Mouse (Mus musculus) c-Kit-negative CD71-positive TER-119-positive erythroid progenitor cells, embryonic 14.5 days (primary cell): ENCODE results near the gene Nfia.

Experiments
- DNase-seq: peaks from one replicate; pipeline ENCODE4 v3.0.0-alpha.2; 2013; ENCODE audit warnings: low read depth, low spot score

Nfia gene

DNA sequence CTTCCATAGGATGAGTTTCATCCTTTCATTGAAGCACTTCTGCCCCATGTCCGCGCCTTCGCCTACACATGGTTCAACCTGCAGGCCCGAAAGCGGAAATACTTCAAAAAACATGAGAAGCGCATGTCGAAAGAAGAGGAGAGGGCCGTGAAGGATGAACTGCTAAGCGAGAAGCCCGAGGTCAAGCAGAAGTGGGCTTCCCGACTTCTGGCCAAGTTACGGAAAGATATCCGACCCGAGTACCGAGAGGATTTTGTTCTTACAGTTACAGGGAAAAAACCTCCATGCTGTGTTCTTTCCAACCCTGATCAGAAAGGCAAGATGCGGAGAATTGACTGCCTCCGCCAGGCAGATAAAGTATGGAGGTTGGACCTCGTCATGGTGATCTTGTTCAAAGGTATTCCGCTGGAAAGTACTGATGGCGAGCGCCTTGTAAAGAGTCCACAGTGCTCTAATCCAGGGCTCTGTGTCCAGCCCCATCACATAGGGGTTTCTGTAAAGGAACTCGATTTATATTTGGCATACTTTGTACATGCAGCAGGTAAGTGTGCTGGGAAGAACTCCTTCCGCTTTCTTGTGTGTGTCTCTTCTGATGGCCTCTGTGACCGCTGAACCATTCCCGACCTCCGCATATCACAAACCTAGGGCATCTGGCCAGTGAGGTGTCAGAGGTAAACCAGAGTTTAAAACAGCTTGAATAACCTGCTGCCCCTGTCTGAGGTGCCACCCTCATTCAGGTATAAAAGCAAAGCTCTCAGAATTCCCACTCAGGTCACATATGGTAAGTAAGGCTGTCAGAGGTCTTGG, 10.7 kb downstream of the Nfia start:
- no peak for DNase-seq

DNA sequence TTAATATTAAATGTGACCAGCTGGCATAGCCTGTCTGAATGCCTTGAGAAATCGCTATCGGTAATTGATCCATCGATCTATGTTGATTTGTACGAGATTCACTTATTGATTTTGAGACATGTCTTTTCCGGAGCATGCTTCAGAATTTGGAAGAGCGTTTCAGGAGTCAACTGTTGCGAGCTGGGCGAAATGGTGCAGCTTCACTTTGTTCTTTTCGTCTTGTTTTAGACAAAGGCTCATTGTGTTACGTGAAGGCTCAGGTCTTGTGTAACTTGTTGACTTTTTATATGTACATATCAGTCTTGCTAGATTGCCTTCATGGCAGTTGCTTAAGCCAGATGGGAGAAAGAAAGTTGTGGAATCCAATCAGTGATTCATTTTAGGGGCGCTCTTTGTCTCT, 11.7 kb downstream of the Nfia start:
- DNase-seq: no peak

DNA sequence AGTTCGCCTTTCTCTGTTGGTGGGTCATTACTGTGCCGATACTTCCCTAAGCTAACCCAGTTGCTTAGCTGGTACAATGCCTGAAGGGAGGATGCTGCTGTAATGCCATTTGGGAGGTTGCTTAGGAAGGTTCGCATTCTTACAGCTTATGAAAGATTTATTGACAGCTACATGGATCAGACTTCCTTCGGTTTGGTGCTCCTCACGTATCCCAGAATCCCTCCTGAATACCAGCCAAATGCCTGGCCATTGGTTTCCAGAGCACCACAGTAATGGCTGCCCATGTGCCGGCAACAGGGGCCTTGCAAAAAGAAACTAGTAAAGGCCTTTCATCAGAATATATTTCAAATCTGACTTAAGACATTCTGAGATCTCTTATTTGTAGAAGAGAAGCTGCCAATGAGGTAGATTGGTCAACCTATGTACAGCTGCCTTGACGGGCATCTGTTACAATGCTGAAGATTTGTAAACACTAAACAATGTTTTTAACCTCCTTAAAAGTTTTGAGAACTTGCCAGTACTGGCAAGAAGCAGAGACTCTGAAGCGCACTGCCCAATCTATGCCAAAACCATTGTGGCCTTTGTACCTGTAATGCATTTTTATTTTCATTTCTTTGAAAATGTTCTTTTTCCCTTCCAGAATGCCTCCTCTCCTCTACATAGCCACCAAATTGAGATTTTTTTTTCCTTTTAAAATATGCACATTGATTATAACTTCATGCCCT, 13.2 kb downstream of the Nfia start:
- DNase-seq: no peak

DNA sequence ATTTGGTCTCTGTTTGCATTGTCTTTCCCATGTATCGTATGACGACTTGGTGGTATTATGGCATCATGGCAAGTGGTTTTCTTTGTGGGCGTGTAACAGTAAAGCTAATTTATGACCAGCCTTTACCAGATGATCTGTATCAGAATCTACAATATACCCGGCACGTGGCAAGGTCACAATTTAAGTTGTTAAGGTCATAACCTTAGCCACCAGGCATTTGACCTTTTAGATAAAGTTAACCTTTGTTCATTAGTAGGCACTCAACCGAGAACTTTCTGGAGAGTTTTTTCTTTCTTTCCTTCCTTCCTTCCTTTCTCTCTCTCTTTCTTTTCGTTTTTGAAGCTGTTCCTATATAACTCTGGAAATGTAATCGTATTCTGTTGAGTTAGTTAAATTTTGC, 14.0 kb downstream of the Nfia start:
- DNase-seq: no peak

DNA sequence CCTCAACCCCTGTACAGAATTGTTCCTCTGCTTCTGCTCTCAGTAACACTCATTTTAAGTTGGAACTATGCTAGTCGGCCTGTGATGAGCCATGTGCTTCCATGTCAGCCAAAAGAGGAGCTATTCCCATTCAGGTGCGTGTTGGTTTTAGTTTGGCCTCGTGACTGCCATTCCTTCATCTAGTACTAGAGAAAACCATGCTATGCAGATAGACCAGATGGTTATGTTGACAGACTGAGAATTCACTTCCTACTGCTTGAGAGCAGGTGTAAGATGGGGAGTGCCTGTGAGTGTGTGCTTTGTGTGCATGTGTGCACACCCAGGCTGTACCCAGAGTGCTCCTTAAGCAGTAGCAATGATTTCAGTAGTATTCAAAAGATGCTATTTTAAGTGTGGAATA, 15.0 kb downstream of the Nfia start:
- DNase-seq: no peak

DNA sequence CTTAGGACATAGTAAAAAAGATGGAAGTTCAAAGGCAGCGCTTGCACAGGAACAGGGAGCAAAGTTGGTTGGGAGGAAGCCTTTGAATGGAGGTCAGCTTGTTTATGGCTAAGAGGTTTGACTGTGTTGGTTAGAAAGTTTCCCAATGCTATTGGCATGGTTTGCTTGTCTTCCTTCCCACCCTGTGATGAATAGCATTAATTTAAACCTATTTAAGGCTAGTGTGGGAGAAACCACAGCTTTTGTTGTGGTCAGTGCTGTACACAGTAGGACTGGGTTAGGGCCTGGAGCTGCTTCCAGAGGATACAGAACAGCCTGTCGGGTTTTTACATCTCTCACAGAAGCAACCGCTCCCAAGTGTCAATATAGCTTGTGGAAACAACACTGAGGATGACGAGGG, 16.0 kb downstream of the Nfia start:
- no peak for DNase-seq

DNA sequence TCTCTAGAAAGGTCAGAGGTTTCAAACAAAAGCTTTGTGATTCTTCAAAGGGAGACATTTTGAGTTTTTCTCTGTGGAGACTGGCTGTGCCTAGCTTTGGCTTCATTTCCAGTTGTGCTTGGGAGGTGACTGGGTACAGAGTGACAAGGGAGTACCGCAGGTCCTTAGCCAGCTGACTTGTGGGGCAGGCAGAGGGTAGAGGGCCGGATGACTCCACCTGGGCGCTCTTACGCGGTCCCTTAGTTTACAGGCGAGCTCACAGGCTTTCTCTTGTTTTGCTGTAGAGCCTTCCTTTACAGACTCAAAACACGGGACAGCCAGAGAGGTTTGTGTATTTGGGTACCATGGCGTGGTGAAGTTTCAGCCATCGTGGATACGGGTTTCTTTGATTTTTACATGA, 21.4 kb downstream of the Nfia start:
- no peak for DNase-seq

DNA sequence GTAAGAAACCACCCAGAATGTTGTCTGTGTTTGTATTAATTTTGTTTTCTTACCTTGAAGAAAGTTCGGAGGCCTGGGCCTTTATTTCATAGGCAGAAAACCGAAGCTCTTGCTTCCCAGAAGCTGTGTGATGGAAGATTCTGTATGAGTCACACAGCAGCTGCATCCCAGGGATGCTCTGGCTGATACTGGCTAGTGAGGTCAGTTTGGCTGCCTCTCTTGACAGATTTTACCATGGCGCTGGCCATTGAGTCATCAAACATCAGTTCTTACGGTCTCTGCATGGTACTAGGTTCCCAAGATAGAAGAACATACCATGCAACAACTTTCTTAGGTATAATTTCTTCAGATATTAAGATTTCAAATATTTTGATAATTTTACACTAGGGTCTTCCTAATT, 22.3 kb downstream of the Nfia start:
- no peak for DNase-seq

DNA sequence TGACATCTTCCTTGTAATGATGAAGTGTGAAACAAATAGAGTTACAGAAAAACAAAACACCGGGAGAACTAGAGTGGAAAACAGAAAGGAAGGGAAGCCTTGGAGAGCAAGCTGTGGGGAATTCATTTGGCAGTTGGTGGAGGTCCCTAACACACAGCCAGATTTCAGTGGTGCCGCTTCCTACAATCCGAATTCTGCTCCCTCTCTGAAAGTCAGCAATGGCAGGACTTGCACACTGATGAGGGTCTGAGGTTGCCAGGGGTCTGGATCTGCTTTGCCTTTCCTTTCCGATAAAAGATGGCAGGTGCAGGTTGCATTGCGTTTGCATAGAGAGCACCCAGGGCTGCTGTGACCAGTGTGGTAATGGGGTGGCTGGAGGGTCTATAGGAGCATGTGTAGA, 23.4 kb downstream of the Nfia start:
- DNase-seq: no peak

DNA sequence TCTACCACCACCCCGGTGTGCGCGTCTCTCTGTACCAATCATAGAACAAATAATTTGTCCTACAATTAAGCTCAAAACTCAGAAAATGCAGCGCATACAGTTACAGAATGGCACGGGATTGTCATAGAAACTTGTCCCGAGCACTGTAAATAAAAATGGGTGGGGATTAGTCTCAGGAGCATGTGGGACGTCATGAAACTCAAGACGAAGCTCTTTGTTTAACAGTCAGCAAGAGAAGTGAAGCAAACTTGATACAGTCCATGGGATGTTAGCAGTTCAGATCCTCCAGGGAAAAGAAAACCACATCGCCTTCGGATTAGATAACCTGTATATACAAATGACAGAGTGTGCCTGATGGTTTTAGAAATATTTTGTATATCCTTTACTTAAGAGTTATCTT, 24.0 kb downstream of the Nfia start:
- DNase-seq: no peak

DNA sequence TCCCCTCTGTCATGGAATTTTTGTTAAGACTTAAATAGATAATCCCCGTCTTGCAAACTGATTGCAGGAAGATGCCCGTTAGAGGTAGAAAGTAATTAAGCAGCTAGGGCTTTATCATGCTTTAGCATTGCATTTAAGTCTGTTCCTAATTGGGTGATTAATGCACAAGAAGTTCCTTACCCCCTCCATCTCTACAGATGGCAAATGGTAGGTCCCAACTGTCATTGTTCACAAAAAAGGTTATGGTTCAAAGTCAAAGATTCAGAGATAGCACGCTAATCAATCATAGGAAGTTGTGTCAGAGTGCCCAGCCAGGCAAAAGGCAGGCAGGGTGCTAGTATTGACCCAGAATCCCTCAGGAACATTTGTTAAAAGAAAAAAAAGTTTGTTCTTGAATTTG, 31.3 kb downstream of the Nfia start:
- no peak for DNase-seq

DNA sequence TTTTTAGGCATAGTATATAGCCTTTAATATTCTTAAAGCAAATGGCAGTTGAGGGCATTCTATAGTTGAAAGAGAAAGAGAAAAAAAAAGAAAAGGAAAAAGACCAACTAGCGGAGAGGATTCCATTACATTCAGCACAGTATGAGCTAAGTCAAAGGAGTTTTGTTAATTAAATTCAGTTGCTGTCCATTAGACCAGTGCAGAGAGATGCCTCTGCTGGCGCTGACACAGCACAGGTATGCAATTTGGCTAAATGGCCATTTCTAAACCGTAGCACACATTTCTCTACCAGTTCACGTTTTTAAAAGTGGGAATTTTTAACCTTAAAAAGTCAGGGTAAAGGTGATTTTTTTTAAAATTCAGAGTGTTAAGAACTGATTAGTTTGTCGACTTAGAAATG, 32.1 kb downstream of the Nfia start:
- DNase-seq: no peak

DNA sequence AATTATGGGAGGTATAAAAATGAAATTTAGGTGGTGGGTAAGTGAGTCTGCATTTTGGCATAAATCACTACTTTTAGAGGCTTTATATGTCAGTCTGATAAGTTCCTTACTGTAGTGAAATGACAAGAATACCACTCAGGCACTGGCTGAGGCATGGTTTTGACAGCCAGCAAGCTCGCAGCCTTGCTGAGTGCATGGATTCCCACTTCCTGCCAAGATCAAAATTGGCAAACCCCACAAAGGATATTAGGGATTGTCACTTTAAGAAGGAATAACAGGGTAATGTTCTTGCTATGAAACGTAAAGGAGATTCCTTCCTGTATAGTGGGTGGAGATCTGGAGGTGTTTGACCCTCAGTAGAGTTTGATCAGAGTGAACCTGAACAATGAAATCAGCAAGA, 32.7 kb downstream of the Nfia start:
- no peak for DNase-seq

DNA sequence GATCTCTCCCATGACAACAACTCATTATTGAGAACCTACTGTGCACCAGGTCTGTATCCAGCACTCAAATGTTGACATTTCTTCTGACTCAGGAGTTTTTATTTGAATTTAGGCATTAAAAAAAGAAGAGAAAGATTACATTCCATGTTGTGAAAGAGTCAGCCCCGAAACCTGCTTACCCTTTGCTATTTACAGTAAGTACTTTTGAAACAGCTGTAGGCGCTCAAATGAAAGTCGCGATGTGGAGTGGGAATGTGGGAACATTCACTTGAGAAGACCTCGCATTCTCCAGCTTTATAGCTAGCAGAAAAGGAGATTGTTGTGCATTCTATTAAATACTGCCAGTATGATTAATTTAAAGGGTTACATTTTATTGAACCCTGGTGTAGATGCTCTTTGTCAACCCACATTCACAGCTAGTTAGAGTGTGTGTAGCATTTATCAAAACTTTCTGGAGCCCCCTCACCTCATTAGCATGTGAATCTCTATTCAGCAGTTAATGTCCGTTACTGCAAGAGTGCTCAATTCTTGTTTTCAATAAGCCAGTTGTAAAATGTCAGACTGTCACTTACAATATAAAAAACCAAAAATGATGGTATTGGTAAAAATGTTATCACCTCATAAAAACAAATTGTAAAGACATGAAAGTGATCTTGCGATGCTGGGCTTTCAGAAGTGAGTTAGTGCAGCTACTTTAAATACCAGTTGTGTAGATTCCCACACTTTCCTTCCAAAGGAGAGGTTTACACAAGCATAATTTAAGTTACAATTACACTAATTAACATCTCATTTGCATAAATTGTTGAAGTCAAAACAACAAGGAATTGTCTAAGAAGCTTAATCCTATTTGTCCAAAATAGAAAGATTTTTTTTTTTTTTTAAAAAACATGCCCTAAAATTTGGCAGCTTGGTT, 33.6 kb downstream of the Nfia start:
- no peak for DNase-seq

DNA sequence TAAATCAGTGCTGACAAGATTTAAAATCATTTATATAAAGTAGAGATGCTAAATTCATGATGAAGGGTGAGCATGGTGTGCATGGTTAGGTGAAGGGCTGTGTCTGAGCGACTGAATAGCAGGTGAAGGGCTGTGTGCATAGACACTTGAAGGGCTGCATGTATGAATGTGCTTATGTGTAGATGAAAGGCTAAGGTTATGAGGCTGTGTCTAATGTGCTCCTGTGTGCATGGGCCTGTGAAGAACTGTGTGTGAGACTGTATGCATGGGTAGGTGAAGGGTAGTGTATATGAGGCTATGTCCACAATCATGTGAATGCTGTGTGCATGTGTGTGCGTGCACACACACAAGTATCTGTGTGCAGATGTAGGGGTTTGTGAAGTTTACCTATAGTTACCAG, 34.4 kb downstream of the Nfia start:
- DNase-seq: no peak

DNA sequence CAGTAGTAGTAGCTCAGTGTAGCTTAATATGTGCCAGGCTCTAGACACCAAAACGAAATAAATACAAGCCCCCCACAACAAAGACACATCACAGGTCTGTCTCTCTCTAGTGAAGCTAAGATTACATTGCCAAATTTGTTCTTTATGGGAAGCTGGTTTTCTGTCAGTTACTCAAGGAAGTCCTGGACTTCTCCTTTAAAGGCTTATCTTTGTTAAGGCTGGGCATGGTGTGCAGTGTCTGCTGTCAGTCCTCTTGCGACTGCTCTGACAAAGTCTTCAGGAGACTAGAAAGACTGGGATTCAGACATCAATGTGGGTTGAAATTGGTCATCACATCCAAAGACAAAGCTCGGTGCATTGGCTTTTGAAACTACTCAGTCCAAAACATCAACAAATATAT, 36.4 kb downstream of the Nfia start:
- no peak for DNase-seq

DNA sequence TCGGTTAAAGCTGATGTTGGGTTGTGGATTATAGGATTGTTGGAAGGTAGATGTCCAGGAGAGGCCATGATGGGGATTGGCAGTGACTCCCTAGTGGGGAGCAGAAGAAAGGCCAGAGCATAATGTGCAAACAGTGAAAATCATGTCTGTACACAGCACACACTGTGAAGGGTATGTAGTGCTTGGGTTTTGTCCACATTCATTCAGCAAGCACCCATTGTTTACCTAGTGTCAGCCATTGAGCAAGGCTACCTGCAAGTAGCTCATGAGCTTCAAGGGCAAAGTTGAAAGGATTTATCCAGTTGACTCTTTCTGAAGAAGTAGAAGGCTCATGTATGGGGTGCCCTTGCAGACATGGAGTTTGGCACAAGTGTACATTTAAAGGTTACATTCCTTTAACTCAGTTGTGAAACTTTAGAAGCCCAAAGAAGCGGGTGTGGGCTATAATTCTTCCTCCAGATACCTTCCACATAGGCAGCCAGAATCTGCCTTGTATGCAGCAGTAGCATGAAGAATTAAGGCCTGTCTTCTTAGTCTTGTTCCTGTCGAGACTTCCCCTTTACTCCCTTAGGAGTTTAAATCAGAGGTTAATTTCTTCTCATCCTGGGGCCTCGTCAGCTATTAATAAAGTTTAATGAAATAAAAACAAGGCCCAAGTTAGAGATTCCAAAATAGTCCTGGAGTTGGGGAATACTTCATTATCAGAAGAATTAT, 37.2 kb downstream of the Nfia start:
- DNase-seq: no peak

DNA sequence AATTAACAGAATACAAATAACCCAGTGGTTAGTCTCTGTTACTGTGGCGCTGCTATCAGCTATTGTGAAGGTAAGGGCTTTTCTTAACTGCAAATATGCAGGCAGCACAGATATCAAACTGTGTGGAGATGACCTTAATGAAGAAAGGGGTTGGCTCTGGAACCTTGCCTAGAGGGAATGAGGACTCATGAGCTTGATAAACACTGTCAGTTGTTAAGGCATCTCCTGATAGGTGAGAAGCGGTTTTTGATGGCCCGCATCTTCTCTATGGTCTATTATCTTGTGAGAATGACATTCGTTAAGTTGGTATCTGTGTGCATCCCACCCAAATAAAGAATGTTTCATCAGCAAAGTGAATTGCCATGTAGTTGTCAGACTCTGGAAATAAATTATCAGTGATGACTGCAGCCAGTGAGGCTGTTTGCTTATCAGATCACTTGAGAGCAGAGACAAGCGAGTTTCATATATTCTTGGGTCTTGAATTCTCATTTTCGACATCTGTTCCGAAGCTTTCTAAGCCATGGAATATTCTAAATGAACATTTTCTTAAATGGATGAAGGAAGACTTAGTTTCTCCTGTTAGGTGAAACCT, 37.9 kb downstream of the Nfia start:
- DNase-seq: no peak

DNA sequence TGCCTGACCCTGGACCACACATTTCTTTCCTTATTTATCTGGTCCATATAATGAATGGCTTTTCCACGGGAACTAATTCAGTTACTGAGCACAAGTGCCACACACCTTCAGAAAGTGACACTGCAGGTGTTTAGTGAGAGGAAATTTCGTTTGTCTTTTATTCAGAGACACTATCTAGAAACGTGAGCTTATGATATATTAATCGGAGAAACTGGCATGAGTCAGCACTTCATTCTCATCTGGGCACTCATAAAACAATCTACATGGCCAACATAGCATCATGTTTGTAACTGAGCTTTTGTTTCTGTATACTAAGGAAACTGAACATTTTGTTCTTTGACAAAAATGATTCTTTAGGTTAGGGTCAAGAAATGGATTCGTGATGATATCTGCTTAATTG, 40.5 kb downstream of the Nfia start:
- DNase-seq: no peak

DNA sequence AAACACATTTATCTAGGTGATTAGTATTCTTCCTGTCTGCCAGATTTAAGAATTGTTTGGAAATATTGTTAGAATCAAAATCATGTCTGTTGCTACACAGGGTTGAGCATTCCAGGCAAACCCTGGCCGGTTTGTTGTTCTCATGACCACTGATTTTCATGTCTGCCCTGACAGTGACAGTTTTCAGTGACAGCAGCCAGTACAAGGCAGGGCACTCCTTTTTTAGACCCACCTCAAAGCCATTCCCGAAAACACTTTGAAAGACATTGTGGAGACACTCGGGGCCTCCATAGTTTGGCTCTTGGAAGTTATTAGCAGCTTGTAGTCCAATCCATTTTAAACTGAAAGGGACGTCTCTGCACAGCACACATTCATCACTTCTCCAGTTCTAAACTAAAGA, 41.5 kb downstream of the Nfia start:
- DNase-seq: no peak

DNA sequence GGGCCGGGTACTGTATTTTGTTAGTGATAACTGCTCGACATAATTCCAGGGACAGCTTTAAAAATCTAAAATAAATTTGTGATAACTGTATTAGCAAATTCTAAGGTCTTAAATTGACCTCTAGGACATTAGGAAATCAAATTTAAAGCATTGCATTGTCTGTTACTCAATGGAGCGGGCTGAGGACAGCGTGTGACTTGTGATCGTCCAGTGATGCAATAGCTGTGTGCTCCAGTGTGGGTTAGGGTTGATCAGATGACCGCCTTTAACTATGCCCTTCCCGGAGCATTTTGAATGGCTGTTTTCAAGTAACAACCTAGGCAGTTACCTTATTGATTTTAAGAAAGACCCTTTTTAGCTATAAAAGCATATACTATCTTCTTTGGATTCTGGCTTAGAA, 42.0 kb downstream of the Nfia start:
- no peak for DNase-seq
